Mouse (Mus musculus) left cerebral cortex, postnatal 36 days (tissue): ENCODE results near the gene Igf2bp3. TPM values are rescaled to one million over a fixed set of nuclear protein-coding genes. Genes with fewer than 3 reads are reported as not detected.
"Not testable (repeated sequence)": the region's sequence is repeated elsewhere in the genome, so short reads cannot be mapped to it uniquely, and the experiment has no call there.

Experiments used
- DNase-seq, 2 experiments: peaks; one replicate each; pipeline ENCODE4 v3.0.0; 2021 to 2022; ENCODE audit warnings: low spot score in 2 of 2, mixed read lengths in 1 of 2
- intact Hi-C: fragments of 180-260 bp; cut with DNase I; formaldehyde crosslinking; loops from one replicate; pipeline ENCODE4 v1.15.1; 2025
- total RNA-seq, 2 experiments: library from RNA; stranded (reverse); gene quantifications; 2 replicates each; pipeline ENCODE4 v1.2.3; 2021

Igf2bp3 gene
- total RNA-seq, result under 1 TPM in 1 of 2 experiments, not detected in 1; 0.07 TPM

DNA sequence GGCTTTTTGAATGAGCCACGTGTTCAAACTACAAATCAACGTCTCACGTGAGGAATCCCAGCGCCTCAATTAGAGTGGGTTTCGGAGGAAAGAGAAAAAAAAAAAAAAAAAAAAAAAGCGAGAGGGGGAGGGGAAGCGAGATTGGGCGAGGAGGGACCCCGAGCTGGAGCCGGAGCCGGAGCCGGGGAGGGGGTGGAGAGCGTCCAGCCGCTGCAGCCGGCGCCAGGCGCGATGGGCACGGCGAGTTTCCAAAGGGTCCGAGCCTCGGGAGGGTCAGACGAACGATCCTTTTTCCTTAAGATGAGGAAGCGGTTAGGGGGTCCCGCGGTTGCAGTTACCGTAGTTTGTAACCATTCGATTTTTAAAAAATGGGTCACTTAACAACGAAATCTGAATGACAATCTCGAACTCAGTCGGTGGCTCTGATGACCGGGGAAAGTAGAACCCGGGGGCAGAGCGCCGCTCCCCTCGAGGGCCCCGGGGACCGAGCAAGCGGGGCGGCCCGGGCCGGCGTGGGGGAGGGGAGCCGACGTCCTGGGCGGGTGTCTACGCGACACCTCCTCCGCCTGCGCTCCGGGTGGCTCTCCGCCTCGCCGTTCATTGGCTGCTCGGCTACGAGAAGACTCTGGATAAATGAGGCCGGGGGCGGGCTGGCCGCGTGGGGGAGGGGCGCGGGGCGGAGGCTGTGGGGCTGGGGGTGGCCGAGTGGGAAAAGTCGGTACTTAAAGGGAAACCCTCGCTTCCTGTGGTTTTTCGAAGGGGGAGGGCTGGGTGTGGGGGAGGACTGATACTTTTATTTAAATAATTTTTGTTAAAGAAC, at the start of gene Igf2bp3:
TSS of gene Igf2bp3 (minus strand) at position 30 of the 820 bp plus-strand sequence.
- no peak for DNase-seq
- intact Hi-C loops, result no loop called here

DNA sequence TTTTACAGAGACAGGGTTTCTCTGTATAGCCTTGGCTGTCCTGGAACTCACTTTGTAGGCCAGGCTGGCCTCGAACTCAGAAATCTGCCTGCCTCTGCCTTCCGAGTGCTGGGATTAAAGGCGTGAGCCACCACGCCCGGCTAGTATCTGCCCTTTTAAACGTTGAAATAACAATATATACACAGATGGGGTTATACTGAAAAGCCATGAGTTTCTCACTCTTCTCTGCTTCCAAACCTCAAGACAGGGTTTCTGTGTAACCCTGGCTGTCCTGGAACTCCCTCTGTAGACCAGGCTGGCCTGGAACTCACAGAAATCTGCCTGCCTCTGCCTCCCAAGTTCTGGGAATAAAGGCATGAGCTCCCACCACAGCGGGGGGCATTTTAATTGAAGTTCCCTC, 49.7 kb upstream of the Igf2bp3 start:
- intact Hi-C loops, result loop anchor here (5.0 kb wide), 1 partner anchor 1303 kb away; the partner anchor contains the start of gene Cycs
- not testable (repeated sequence) for DNase-seq

GRCm38 (mm10) chr6:49263847-49264243, 49.1 kb upstream of the Igf2bp3 start, which contains the start of gene Tra2a:
Gene Tra2a (minus strand): TSS chr6:49264033.
- intact Hi-C loops, result loop anchor here (5.0 kb wide), 1 partner anchor 1303 kb away; the partner anchor contains the start of gene Cycs
- DNase-seq, result peak; percentile 95 to 96

- intact Hi-C loops, result loop anchor here (5.0 kb wide), 1 partner anchor 1304 kb away; the partner anchor contains the start of gene Cycs
- peak in 1 of 2 experiments; percentile 58 for DNase-seq
Observed at GRCm38 (mm10) chr6:49263081-49263846, 48.5 kb upstream of the Igf2bp3 start.

DNA sequence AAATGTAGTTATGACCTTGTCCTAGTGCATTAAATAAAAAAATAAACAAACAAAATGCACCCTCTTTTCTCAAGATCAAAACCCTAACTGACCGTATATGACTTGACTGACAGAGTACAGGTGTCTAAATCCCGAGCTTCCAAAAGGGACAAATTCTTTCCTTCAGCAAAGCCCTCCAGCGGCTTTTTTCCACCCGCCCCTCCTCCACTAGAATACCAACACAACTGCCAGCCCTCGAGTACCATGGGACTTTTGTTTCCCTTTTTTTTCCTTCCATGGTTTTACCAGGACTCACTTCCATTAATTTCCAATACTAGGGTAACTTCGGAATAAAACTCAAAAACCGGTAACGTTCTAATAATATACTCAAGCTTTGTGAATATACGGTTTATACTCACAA, 47.7 kb upstream of the Igf2bp3 start:
- intact Hi-C loops, result loop anchor here (5.0 kb wide), 1 partner anchor 1305 kb away; the partner anchor contains the start of gene Cycs

GRCm38 (mm10) chr6:49259711-49260110, 45.0 kb upstream of the Igf2bp3 start:
- intact Hi-C loops, result loop anchor here (5.0 kb wide), 1 partner anchor 1308 kb away; the partner anchor contains the start of gene Cycs

More for the DNA sequence above, 47.7 kb upstream of the Igf2bp3 start:
- DNase-seq, result no peak

DNA sequence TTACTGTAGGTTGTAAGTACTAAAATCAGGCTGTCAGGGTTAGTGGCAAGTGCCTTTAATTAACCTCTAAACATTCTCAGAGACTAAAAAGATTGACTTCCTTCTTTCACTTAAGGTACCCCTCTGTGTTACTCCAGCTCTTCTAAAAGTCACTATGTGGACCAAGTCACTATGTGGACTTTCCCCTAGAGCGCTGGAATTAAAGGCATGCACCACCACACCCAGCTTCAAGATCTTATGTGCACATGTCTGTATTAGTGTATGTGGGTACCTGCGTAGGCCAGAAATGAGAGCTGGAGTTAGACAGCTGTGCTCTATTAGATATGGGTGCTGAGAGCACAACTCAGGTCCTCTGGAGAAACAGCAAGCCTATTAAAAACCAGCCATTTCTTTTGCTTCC, 43.1 kb upstream of the Igf2bp3 start:
- intact Hi-C loops, result no loop called here
- DNase-seq, result no peak

More at GRCm38 (mm10) chr6:49259711-49260110, 45.0 kb upstream of the Igf2bp3 start:
- no peak for DNase-seq

DNA sequence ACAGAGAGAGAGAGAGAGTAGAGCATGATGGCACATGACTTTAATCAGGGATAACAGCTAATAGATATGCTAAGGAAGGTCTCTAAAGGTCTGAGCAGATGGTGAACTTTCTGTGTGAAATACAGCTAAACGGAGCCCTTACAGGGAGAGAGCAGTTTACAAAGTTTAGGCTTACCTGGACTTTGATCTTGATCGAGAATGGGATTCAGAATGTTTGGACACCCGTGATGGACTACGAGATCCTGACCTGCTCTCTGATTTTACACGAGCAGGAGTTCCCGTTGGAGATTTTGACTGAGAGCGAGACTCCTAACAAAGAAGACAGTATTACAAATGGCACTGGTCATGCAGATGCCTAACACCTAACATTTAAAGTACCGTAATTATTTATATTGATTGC, 37.5 kb upstream of the Igf2bp3 start:
- intact Hi-C loops, result no loop called here
- no peak for DNase-seq

GRCm38 (mm10) chr6:49251199-49251598, 36.4 kb upstream of the Igf2bp3 start:
- DNase-seq, result no peak
- intact Hi-C loops, result no loop called here

DNA sequence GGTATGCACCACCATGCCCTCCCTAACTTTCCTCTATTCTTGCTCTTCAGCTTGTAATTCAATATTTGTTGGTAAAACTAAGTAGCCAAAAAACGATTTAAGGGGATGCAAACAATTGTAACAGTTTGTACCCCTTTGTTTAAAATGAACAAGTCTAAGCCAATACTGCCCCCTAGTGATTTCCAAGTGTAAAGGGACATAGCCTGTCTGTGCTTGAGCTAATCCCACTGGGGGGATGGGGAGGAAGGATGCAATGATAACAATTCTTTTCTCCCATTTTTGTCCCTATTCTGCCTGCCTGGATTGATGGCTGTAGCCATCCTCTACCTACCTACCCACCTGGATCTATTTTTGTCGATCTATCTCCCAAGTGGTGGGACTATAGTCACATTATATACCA, 32.5 kb upstream of the Igf2bp3 start:
- DNase-seq, result no peak
- intact Hi-C loops, result no loop called here

DNA sequence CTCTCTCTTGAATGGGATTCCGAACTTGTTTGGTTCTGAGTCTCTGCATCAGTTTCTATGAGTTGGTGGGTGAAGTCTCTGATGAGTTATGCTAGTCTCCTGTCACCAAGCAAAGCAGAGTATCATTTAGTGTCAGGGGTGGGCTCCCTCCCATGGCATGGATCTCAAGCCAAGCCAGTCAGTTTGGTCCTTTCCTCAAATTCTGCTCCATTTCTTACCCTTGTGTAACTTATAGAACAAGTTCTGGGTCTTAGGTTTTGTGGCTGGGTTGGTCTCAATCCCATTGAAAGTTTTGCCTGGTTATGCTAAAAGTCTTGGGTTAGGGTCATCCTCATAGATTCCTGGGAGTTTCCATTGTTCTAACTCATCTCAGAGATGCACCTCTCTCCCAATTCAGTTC, 27.6 kb upstream of the Igf2bp3 start:
- intact Hi-C loops, result no loop called here

DNA sequence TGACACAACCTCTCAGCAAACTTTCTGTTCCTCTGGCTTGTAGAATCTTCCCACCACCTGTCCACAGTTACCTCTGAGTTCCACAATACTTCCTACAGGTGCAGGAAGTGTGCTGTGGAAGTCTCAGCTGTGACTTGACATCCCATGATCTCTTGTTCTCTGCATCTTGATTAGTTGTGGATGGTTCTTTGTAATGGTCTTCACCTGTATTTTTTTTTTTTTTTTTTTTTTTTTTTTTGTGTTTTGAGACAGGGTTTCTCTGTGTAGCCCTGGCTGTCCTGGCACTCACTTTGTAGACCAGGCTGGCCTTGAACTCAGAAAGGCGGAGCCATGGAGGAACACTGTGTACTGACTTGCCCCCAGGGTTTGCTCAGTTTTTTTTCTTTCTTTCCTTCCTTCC, 26.8 kb upstream of the Igf2bp3 start:
- no peak for DNase-seq
- intact Hi-C loops, result no loop called here

More for the DNA sequence above, 27.6 kb upstream of the Igf2bp3 start:
- DNase-seq, result no peak

DNA sequence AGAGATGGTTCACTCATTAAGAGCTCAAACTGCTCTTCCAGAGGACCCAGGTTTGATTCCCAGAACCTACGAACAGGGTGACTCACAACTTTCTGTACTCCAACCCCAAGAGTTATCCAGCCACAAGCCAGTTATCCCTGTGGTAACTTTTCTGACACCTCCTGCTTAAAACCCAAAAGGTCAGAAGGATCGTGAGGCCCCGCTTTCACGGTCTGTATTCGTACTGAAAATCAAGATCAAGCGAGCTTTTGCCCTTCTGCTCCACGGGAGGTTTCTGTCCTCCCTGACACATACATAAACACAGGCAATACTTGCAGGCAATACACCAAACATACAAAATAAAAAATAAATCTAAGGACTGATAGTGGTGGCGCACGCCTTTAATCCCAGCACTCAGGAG, 21.6 kb upstream of the Igf2bp3 start:
- intact Hi-C loops, result no loop called here
- peak; percentile 100 for DNase-seq

DNA sequence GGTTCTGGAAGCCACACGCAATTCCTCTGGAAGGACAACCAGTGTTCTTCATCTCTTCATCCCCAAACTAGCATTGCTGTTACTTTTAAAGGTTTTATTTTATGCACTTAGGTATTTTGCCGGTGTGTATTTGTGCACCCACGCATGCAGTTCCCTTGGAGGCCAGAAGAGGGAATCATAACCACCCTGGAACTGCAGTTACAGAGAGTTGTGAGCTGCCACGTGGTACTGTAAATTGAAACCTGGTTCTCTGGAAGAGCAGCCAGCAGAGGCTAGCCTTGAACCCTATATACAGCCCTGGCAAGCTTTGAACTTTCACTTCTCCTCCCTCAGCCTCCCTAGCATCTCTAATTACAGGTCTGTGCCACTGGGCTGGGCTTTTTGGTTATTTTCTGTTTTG, 18.6 kb upstream of the Igf2bp3 start:
- no peak for DNase-seq
- intact Hi-C loops, result loop anchor here (5.0 kb wide), 1 partner anchor 164 kb away; the partner anchor contains the start of gene Stk31

- intact Hi-C loops, result no loop called here
- no peak for DNase-seq
Observed at GRCm38 (mm10) chr6:49228126-49228679, 13.4 kb upstream of the Igf2bp3 start.

- DNase-seq, result no peak
- intact Hi-C loops, result no loop called here
Observed at GRCm38 (mm10) chr6:49227184-49227735, 12.5 kb upstream of the Igf2bp3 start.

- DNase-seq, result no peak
- intact Hi-C loops, result no loop called here
Observed at GRCm38 (mm10) chr6:49225728-49226123, 11.0 kb upstream of the Igf2bp3 start.

- no peak for DNase-seq
- intact Hi-C loops, result no loop called here
Observed at GRCm38 (mm10) chr6:49224923-49225727, 10.4 kb upstream of the Igf2bp3 start.

GRCm38 (mm10) chr6:49221906-49222305, 7.1 kb upstream of the Igf2bp3 start:
- DNase-seq, result no peak
- intact Hi-C loops, result no loop called here
